Mouse (Mus musculus) lung, postnatal 0 days (tissue): ENCODE results near the gene Sod2.

Experiments used
- CTCF ChIP-seq: IDR thresholded peaks from 2 replicates; pipeline ENCODE4 v1.5.1; 2016; ENCODE audit warnings: antibody characterized with exemption, mild to moderate bottlenecking
- EP300 ChIP-seq: IDR thresholded peaks from 2 replicates; pipeline ENCODE4 v1.6.1; 2016; ENCODE audit warnings: antibody characterized with exemption, mild to moderate bottlenecking, control low read depth

- TF ChIP-seq CTCF (no peak), EP300 (no peak)
Observed at GRCm38 (mm10) chr17:13006984-13007383, 338 bp downstream of the Sod2 start.
